ENCODE assay signal across 29 mouse cellular contexts in the genomic region with DNA sequence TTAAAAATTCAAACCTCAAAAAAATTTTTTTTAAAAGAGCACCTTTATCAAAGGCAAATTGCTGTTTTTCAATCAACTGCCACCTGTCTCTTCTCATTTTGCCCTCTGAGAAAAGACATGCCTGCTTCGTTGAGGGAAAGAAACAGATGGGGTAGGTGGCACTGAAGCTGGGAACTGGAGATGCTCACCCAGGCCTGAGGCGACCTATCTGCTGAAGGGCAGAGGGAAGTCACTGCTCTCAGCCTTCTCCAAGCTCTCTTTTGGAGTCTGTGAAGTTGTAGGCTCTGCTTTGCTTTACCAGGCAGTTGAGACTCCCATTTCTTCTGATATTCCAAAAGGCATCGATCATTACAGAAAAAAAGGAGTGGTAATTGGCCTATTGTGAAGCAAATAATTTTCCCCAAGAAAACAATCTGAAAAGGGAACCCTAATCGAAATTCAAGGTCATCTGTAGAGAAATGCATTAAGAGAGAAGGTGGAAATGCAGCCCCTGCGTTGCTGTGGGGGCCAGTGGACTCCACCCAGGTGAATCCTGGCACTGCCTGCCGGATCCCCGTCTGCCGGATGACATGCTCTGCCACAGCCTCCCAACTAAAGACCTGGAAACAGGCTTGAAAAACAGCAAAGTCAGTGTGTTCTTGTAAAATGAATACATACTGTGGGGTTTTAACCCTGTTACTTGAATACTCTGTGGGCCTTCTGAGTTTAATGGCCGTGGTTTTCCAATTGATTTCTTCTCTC. TPM values are rescaled to one million over a fixed set of nuclear protein-coding genes. Genes with fewer than 3 reads are reported as not detected.
DNase-seq lines count a peak whose midpoint lies in the region; ATAC-seq lines count a peak whose summit lies in the region.
"Had no signal": no experiment of that assay in that cellular context is flagged by ENCODE, and none has a peak within 500 bp of the region (broad histone marks: within the 10 kb centered on the region; RNA-seq: fewer than 3 reads in every experiment).

No protein-coding gene starts in this region.

- H3K36me3 ChIP-seq in heart, embryonic 10.5 days = peaks cover 45% of the 10 kb centered on the region

- WGBS in heart, embryonic 10.5 days = 85% methylated on average over 9 of the region's 9 CpGs

- no peak overlapping the region for H3K27ac ChIP-seq in heart, embryonic 10.5 days
- H3K27ac ChIP-seq: embryonic facial prominence, embryonic 10.5 days; embryonic facial prominence, embryonic 15.5 days; forebrain, embryonic 12.5 days; limb, embryonic 10.5 days; limb, embryonic 15.5 days; liver, embryonic 13.5 days; neural tube, embryonic 13.5 days; stomach, postnatal 0 days had no signal

- DNase-seq in cerebellum, postnatal 10 days = peak; percentile 60 to 62
- peak; percentile 71 for DNase-seq in heart, embryonic 10.5 days (ENCODE audit: low spot score)
- no peak for DNase-seq in heart, postnatal 10 days
- DNase-seq in kidney, adult 18-20 months = peak; percentile 1
- DNase-seq in kidney, postnatal 10 days = no peak
- DNase-seq in R1 (ENCODE audit: low read depth, low spot score) = peak; percentile 49
- no peak for DNase-seq in left cerebral cortex, postnatal 36 days (ENCODE audit: low spot score in 2 of 2)
- DNase-seq: adrenal gland, adult 8-10 months; cerebellum, adult 11-12 months; gastrocnemius, postnatal 14 days; liver, embryonic 13.5 days; lung, adult 18-20 months; right cerebral cortex, postnatal 4 days; thymus, adult 18-20 months; thymus, postnatal 25 days had no signal

- H3K27me3 ChIP-seq in heart, embryonic 10.5 days (ENCODE audit: insufficient read depth, poor library complexity, severe bottlenecking) = peaks cover 5% of the 10 kb centered on the region; the same call in 1 of the 2 replicates
- H3K27me3 ChIP-seq: CH12.LX, Patski had no signal

- ATAC-seq in cerebellum, adult (ENCODE audit: insufficient number of reproducible peaks, low FRiP score, low TSS enrichment) = no peak
- ATAC-seq: forebrain, postnatal 0 days; hindbrain, embryonic 16.5 days; midbrain, embryonic 16.5 days; Patski had no signal

- no peaks in the 10 kb centered on the region for H3K9me3 ChIP-seq in heart, embryonic 10.5 days
- H3K9me3 ChIP-seq: embryonic facial prominence, embryonic 10.5 days; embryonic facial prominence, embryonic 15.5 days; forebrain, embryonic 12.5 days; limb, embryonic 10.5 days; limb, embryonic 15.5 days; liver, embryonic 13.5 days; neural tube, embryonic 13.5 days had no signal

- H3K4me3 ChIP-seq in heart, embryonic 10.5 days = no peak overlapping the region
- H3K4me3 ChIP-seq: embryonic facial prominence, embryonic 10.5 days; embryonic facial prominence, embryonic 15.5 days; forebrain, embryonic 12.5 days; limb, embryonic 10.5 days; limb, embryonic 15.5 days; liver, embryonic 13.5 days; neural tube, embryonic 13.5 days had no signal

- intact Hi-C loops in heart, postnatal 10 days (cut with DNase I) = no loop called here
- intact Hi-C loops in left cerebral cortex, postnatal 36 days (cut with DNase I) = no loop called here

- no peaks in the 10 kb centered on the region for H3K4me1 ChIP-seq in heart, embryonic 10.5 days
- H3K4me1 ChIP-seq: embryonic facial prominence, embryonic 10.5 days; embryonic facial prominence, embryonic 15.5 days; forebrain, embryonic 12.5 days; limb, embryonic 10.5 days; limb, embryonic 15.5 days; liver, embryonic 13.5 days; neural tube, embryonic 13.5 days had no signal

RNA-seq across cellular contexts. Expression of gene Coro6, which starts 6.3 kb away (rescaled TPM):
- polyA plus RNA-seq in heart, embryonic 10.5 days (2016; fragmentation: Nextera tagmentation; extraction: Ambion mirVana) = 15.9 and 24.4 TPM in 2 replicates
- 100 to 1,000 TPM; 196 to 202 TPM for total RNA-seq in heart, postnatal 10 days (2021)
- total RNA-seq in left cerebral cortex, postnatal 36 days (2021) = 10 to 100 TPM; 33.3 to 45.9 TPM
- polyA plus RNA-seq: embryonic facial prominence, embryonic 10.5 days; midbrain, embryonic 11.5 days had no signal

RNA-seq across cellular contexts. Expression of gene Ankrd13b, which starts 33.5 kb away (rescaled TPM):
- polyA plus RNA-seq in heart, embryonic 10.5 days (2016; fragmentation: Nextera tagmentation; extraction: Ambion mirVana) = 2.5 and 3.5 TPM in 2 replicates
- total RNA-seq in heart, postnatal 10 days (2021) = 10 to 100 TPM; 12.8 to 15.0 TPM
- total RNA-seq in left cerebral cortex, postnatal 36 days (2021) = 10 to 100 TPM; 84.9 to 99.0 TPM

RNA-seq across cellular contexts. Expression of gene Git1, which starts 37.4 kb away (rescaled TPM):
- polyA plus RNA-seq in heart, embryonic 10.5 days (2016; fragmentation: Nextera tagmentation; extraction: Ambion mirVana) = 9.0 and 11.9 TPM in 2 replicates
- 10 to 100 TPM; 64.5 to 65.1 TPM for total RNA-seq in heart, postnatal 10 days (2021)
- total RNA-seq in left cerebral cortex, postnatal 36 days (2021) = 100 to 1,000 TPM; 277 to 296 TPM

RNA-seq across cellular contexts. Expression of gene Abhd15, which starts 59.0 kb away (rescaled TPM):
- polyA plus RNA-seq in heart, embryonic 10.5 days (2016; fragmentation: Nextera tagmentation; extraction: Ambion mirVana) = 1.6 and 1.9 TPM in 2 replicates
- 1 to 10 TPM; 1.7 to 4.5 TPM for total RNA-seq in heart, postnatal 10 days (2021)
- 1 to 10 TPM; 1.2 to 1.3 TPM for total RNA-seq in left cerebral cortex, postnatal 36 days (2021)

RNA-seq across cellular contexts. Expression of gene Trp53i13, which starts 59.8 kb away (rescaled TPM):
- 25.2 and 30.2 TPM in 2 replicates for polyA plus RNA-seq in heart, embryonic 10.5 days (2016; fragmentation: Nextera tagmentation; extraction: Ambion mirVana)
- total RNA-seq in heart, postnatal 10 days (2021) = 10 to 100 TPM; 11.8 to 12.9 TPM
- 1 to 10 TPM; 3.9 to 4.6 TPM for total RNA-seq in left cerebral cortex, postnatal 36 days (2021)

Comparison
In these comparisons a context has a peak if more than half of its experiments do, and no peak if none do; other contexts are left out.
1. DNase-seq: peak in cerebellum, postnatal 10 days (2 of 2), heart, embryonic 10.5 days (single experiment), kidney, adult 18-20 months (single experiment) and R1 (single experiment); none in heart, postnatal 10 days (0 of 2), kidney, postnatal 10 days (single experiment) and left cerebral cortex, postnatal 36 days (0 of 2).
2. RNA of gene Coro6, which starts 6.3 kb away (total RNA-seq): 196 to 202 TPM in heart, postnatal 10 days; 33.3 to 45.9 TPM in left cerebral cortex, postnatal 36 days; every median in the first group is over 4 times any median in the second.
3. RNA of gene Ankrd13b, which starts 33.5 kb away (total RNA-seq): 84.9 to 99.0 TPM in left cerebral cortex, postnatal 36 days; 12.8 to 15.0 TPM in heart, postnatal 10 days; every median in the first group is over 4 times any median in the second.
4. RNA of gene Git1, which starts 37.4 kb away (total RNA-seq): 277 to 296 TPM in left cerebral cortex, postnatal 36 days; 64.5 to 65.1 TPM in heart, postnatal 10 days; every median in the first group is over 4 times any median in the second.